Comparison of ENCODE assay signal across 26 mouse cellular contexts in genomic region chr15:83007346-83007920, GRCm38 (mm10). TPM values are rescaled to one million over a fixed set of nuclear protein-coding genes. Genes with fewer than 3 reads are reported as not detected.
DNase-seq lines count a peak whose midpoint lies in the region; ATAC-seq and TF ChIP-seq lines count a peak whose summit lies in the region.
"Had no signal": no experiment of that assay in that cellular context is flagged by ENCODE, and none has a peak within 500 bp of the region (broad histone marks: within the 10 kb centered on the region; RNA-seq: fewer than 3 reads in every experiment).

No protein-coding gene starts in this region.

- no peaks in the 10 kb centered on the region for H3K79me3 ChIP-seq in C2C12 (ENCODE audit: low read depth)

- DNase-seq in kidney, adult 2 months, result no peak
- no peak for DNase-seq in liver, postnatal 0 days
- no peak for DNase-seq in spleen, adult 12 weeks (ENCODE audit: low spot score)
- DNase-seq in adrenal gland, postnatal 4 days (ENCODE audit: low spot score in 2 of 2), result no peak
- DNase-seq: adrenal gland, postnatal 14 days; B cell, adult 2 months; cerebellum, adult 11-12 months; cerebellum, postnatal 36 days; heart, postnatal 10 days; kidney, postnatal 14 days; lung, adult 18-20 months; right cerebral cortex, postnatal 25 days; thymus, postnatal 25 days had no signal

- H3K4me1 ChIP-seq in kidney, embryonic 14.5 days (ENCODE audit: control insufficient read depth, insufficient read depth, low read length), result peaks cover 23% of the 10 kb centered on the region
- H3K4me1 ChIP-seq in kidney, adult 2 months (ENCODE audit: control insufficient read depth, insufficient read depth, low read length), result no peaks in the 10 kb centered on the region
- H3K4me1 ChIP-seq in intestine, embryonic 15.5 days (replicated peaks), result peaks cover 25% of the 10 kb centered on the region
- H3K4me1 ChIP-seq in liver, postnatal 0 days (ENCODE audit: insufficient read depth), result peaks cover 21% of the 10 kb centered on the region

- TF ChIP-seq POLR2A in kidney, adult 2 months (IDR thresholded peaks at IDR 0.05; ENCODE audit: low read depth, low read length), result no peak

- TF ChIP-seq EP300 in liver, postnatal 0 days (IDR thresholded peaks at IDR 0.05; ENCODE audit: low read depth), result no peak

- no peak overlapping the region for H3K4me3 ChIP-seq in kidney, embryonic 14.5 days (ENCODE audit: low read length)
- no peak overlapping the region for H3K4me3 ChIP-seq in kidney, adult 2 months (ENCODE audit: insufficient read depth, low read depth, low read length)
- no peak overlapping the region for H3K4me3 ChIP-seq in C2C12 (ENCODE audit: insufficient read depth, poor library complexity, severe bottlenecking)
- no peak overlapping the region for H3K4me3 ChIP-seq in intestine, embryonic 15.5 days (replicated peaks)
- H3K4me3 ChIP-seq in liver, postnatal 0 days (ENCODE audit: low read depth, low read length), result no peak overlapping the region
- H3K4me3 ChIP-seq: erythroblast, embryonic 14.5 days; hindbrain, embryonic 12.5 days; layer of hippocampus, adult 2 months; left cerebral cortex, adult 2 months; limb, embryonic 10.5 days; midbrain, embryonic 10.5 days had no signal

- no peak for TF ChIP-seq CTCF in kidney, adult 2 months (conservative IDR thresholded peaks at IDR 0.05; ENCODE audit: insufficient read depth, insufficient read length, low read depth, low read length)
- no peak for TF ChIP-seq CTCF in C2C12 (IDR thresholded peaks at IDR 0.05; ENCODE audit: control insufficient read depth, insufficient read depth, insufficient read length)
- no peak for TF ChIP-seq CTCF in liver, postnatal 0 days (IDR thresholded peaks at IDR 0.05; ENCODE audit: low read depth)

- H3K79me2 ChIP-seq in C2C12 (ENCODE audit: control insufficient read depth, insufficient read depth), result no peaks in the 10 kb centered on the region

- no peak overlapping the region for H3K9ac ChIP-seq in kidney, embryonic 14.5 days (ENCODE audit: low read depth, low read length)
- H3K9ac ChIP-seq in intestine, embryonic 15.5 days, result no peak overlapping the region
- H3K9ac ChIP-seq in liver, postnatal 0 days (replicated peaks), result no peak overlapping the region
- H3K9ac ChIP-seq: hindbrain, embryonic 12.5 days had no signal

- no peak overlapping the region for H3ac ChIP-seq in C2C12 (ENCODE audit: control insufficient read depth, insufficient read length, low read depth)

- no peaks in the 10 kb centered on the region for H3K36me3 ChIP-seq in kidney, embryonic 14.5 days (ENCODE audit: control insufficient read depth, insufficient read depth, low read length)
- H3K36me3 ChIP-seq in kidney, adult 2 months (ENCODE audit: control insufficient read depth, insufficient read depth, low read length), result no peaks in the 10 kb centered on the region
- no peaks in the 10 kb centered on the region for H3K36me3 ChIP-seq in C2C12 (ENCODE audit: control insufficient read depth, insufficient read depth)
- no peaks in the 10 kb centered on the region for H3K36me3 ChIP-seq in intestine, embryonic 15.5 days
- 0 out of 2 replicates have a peak, but pooled peaks cover 6% of the 10 kb centered on the region for H3K36me3 ChIP-seq in liver, postnatal 0 days (replicated peaks; ENCODE audit: insufficient read depth, low read length)
- H3K36me3 ChIP-seq: hindbrain, embryonic 12.5 days; limb, embryonic 10.5 days; midbrain, embryonic 10.5 days had no signal

- peak; percentile 50; the same call in 1 of the 2 replicates for ATAC-seq in kidney, embryonic 14.5 days (ENCODE audit: low FRiP score, low TSS enrichment)
- ATAC-seq in intestine, embryonic 15.5 days, result no peak
- ATAC-seq in liver, postnatal 0 days, result no peak
- ATAC-seq in inflammation-experienced regulatory T-cells, adult 6 months, result no peak
- ATAC-seq: forebrain, embryonic 14.5 days had no signal

- no peak overlapping the region for H3K27ac ChIP-seq in kidney, embryonic 14.5 days (ENCODE audit: low read depth, low read length)
- H3K27ac ChIP-seq in kidney, adult 2 months (ENCODE audit: insufficient read depth, low read depth, low read length), result no peak overlapping the region
- no peak overlapping the region; the same call in 1 of the 2 replicates for H3K27ac ChIP-seq in intestine, embryonic 15.5 days
- no peak overlapping the region for H3K27ac ChIP-seq in liver, postnatal 0 days (ENCODE audit: low read depth)
- H3K27ac ChIP-seq: hindbrain, embryonic 12.5 days; layer of hippocampus, adult 2 months; left cerebral cortex, adult 2 months; limb, embryonic 10.5 days; macrophage; midbrain, embryonic 10.5 days had no signal

- H3K27me3 ChIP-seq in kidney, embryonic 14.5 days (ENCODE audit: control insufficient read depth, insufficient read depth, low read length), result no peaks in the 10 kb centered on the region
- H3K27me3 ChIP-seq in kidney, adult 2 months (replicated peaks; ENCODE audit: control insufficient read depth, insufficient read depth, low read length), result no peaks in the 10 kb centered on the region
- peaks cover 15% of the 10 kb centered on the region for H3K27me3 ChIP-seq in C2C12 (ENCODE audit: control insufficient read depth, insufficient read depth, insufficient read length)
- no peaks in the 10 kb centered on the region for H3K27me3 ChIP-seq in intestine, embryonic 15.5 days (replicated peaks)
- no peaks in the 10 kb centered on the region for H3K27me3 ChIP-seq in liver, postnatal 0 days (ENCODE audit: insufficient read depth, low read length)

- no peak overlapping the region for H3K4me2 ChIP-seq in kidney, embryonic 14.5 days (replicated peaks; ENCODE audit: low read depth, low read length)
- H3K4me2 ChIP-seq in intestine, embryonic 15.5 days (replicated peaks), result peak overlapping the region; percentile 27
- peak overlapping the region; percentile 24; the same call in 1 of the 2 replicates for H3K4me2 ChIP-seq in liver, postnatal 0 days (ENCODE audit: low read depth, low read length)
- H3K4me2 ChIP-seq: heart, embryonic 11.5 days; hindbrain, embryonic 12.5 days had no signal

- 28% methylated on average over 15 of the region's 15 CpGs for WGBS in kidney, embryonic 14.5 days
- WGBS in kidney, adult 2 months, result 58% methylated on average over 15 of the region's 15 CpGs
- WGBS in intestine, embryonic 15.5 days, result 27% methylated on average over 15 of the region's 15 CpGs
- whole genome bisulfite sequencing in liver, postnatal 0 days (ENCODE audit: insufficient replicate concordance), result 60% methylated on average over 15 of the region's 15 CpGs

- H3K9me3 ChIP-seq in kidney, embryonic 14.5 days (ENCODE audit: control insufficient read depth, low read length), result no peaks in the 10 kb centered on the region
- H3K9me3 ChIP-seq in intestine, embryonic 15.5 days, result no peaks in the 10 kb centered on the region
- no peaks in the 10 kb centered on the region for H3K9me3 ChIP-seq in liver, postnatal 0 days (ENCODE audit: low read length)
- H3K9me3 ChIP-seq: hindbrain, embryonic 12.5 days; limb, embryonic 10.5 days; midbrain, embryonic 10.5 days had no signal

TF ChIP-seq in C2C12, 6 proteins besides CTCF, POLR2A, EP300 and RAD21:
- TF ChIP-seq FOSL1 (IDR thresholded peaks at IDR 0.05; ENCODE audit: insufficient read depth, low read length, poor library complexity, severe bottlenecking), result no peak
- TF ChIP-seq MAX (IDR thresholded peaks at IDR 0.05), result peak; percentile 66

RNA-seq across cellular contexts. Expression of gene Tcf20, which starts 19.8 kb away (rescaled TPM):
- 7.1 and 11.6 TPM in 2 replicates for polyA plus RNA-seq in kidney, embryonic 14.5 days (2014; fragmentation: Nextera tagmentation; extraction: Ambion mirVana)
- polyA plus RNA-seq in kidney, adult 2 months (2012; rRNA removed), result 17.8 and 18.1 TPM in 2 replicates
- polyA plus RNA-seq in C2C12 (2012; fragmentation: generic; extraction: Trizol), result 13.0 TPM
- 7.0 and 7.7 TPM in 2 replicates for polyA plus RNA-seq in intestine, embryonic 15.5 days (2015; fragmentation: Nextera tagmentation; extraction: Ambion mirVana)
- polyA plus RNA-seq in liver, postnatal 0 days (2015; fragmentation: Nextera tagmentation; extraction: Ambion mirVana), result 1.6 and 1.8 TPM in 2 replicates
- 10 to 100 TPM; 85.4 to 98.1 TPM for total RNA-seq in adrenal gland, postnatal 4 days (2021)
- polyA plus RNA-seq in inflammation-experienced regulatory T-cells, adult 6 months (2017; shearing (Covaris generic)), result 10 to 100 TPM; 13.1 to 21.1 (median 13.8) TPM

RNA-seq across cellular contexts. Expression of gene Nfam1, which starts 25.7 kb away (rescaled TPM):
- 2.0 and 3.4 TPM in 2 replicates for polyA plus RNA-seq in kidney, embryonic 14.5 days (2014; fragmentation: Nextera tagmentation; extraction: Ambion mirVana)
- polyA plus RNA-seq in kidney, adult 2 months (2012; rRNA removed), result 2.2 and 2.9 TPM in 2 replicates
- 0.01 TPM for polyA plus RNA-seq in C2C12 (2012; fragmentation: generic; extraction: Trizol)
- polyA plus RNA-seq in intestine, embryonic 15.5 days (2015; fragmentation: Nextera tagmentation; extraction: Ambion mirVana), result 3.7 and 3.8 TPM in 2 replicates
- 9.4 and 10.4 TPM in 2 replicates for polyA plus RNA-seq in liver, postnatal 0 days (2015; fragmentation: Nextera tagmentation; extraction: Ambion mirVana)
- total RNA-seq in adrenal gland, postnatal 4 days (2021), result 1 to 10 TPM; 3.2 to 4.7 TPM
- under 1 TPM in 2 of 3 experiments, not detected in 1; 0.26 to 0.92 TPM for polyA plus RNA-seq in inflammation-experienced regulatory T-cells, adult 6 months (2017; shearing (Covaris generic))
